Mouse (Mus musculus): ENCODE data around the gene Olfr1513.
"Not testable (repeated sequence)": the region's sequence is repeated elsewhere in the genome, so short reads cannot be mapped to it uniquely, and the experiment has no call there.

- not testable (repeated sequence) for TF ChIP-seq CTCF (IDR thresholded peaks at IDR 0.05; ENCODE audit: borderline replicate concordance, insufficient read depth, low read depth, low read length); POLR2A (IDR thresholded peaks at IDR 0.05; ENCODE audit: borderline replicate concordance, insufficient read depth, low read length)
Observed at GRCm38 (mm10) chr14:52310343-52310742, 45.9 kb downstream of the Olfr1513 start.

Data from cerebellum, adult 2 months (tissue).